Mouse (Mus musculus) midbrain, embryonic 12.5 days (tissue): ENCODE data around the gene Napb. TPM values are rescaled to one million over a fixed set of nuclear protein-coding genes. Genes with fewer than 3 reads are reported as not detected.
A peak's percentile ranks its signal among the peaks of the same experiment; 100 is the strongest.

Source experiments
- ATAC-seq: fragments of 200-750 bp; cut with Nextera tagmentation; 2 replicates; pipeline ENCODE4 v1.8.0; 2017; ENCODE audit warnings: low read depth, moderate TSS enrichment, moderate library complexity; ENCODE audit not compliant: low FRiP score
- H3K27ac ChIP-seq: fragments of 300-500 bp; sonication (generic); replicated peaks from 2 replicates; pipeline ENCODE4 v1.5.1; 2016; ENCODE audit warnings: mild to moderate bottlenecking
- H3K27me3 ChIP-seq: fragments of 300-500 bp; sonication (generic); 2 replicates; pipeline ENCODE4 v1.6.1; 2016; ENCODE audit warnings: mild to moderate bottlenecking
- H3K36me3 ChIP-seq: fragments of 300-500 bp; sonication (generic); 2 replicates; pipeline ENCODE4 v1.6.1; 2016
- H3K4me1 ChIP-seq: fragments of 300-500 bp; sonication (generic); 2 replicates; pipeline ENCODE4 v1.6.1; 2016
- H3K4me2 ChIP-seq: fragments of 300-500 bp; sonication (generic); replicated peaks from 2 replicates; pipeline ENCODE4 v1.6.1; 2016; ENCODE audit warnings: mild to moderate bottlenecking, moderate library complexity
- H3K4me3 ChIP-seq: fragments of 300-500 bp; sonication (generic); 2 replicates; pipeline ENCODE4 v1.5.1; 2016; ENCODE audit warnings: mild to moderate bottlenecking
- H3K9ac ChIP-seq: fragments of 300-500 bp; sonication (generic); replicated peaks from 2 replicates; pipeline ENCODE4 v1.6.1; 2016; ENCODE audit warnings: mild to moderate bottlenecking, moderate library complexity
- H3K9me3 ChIP-seq: fragments of 300-500 bp; sonication (generic); 2 replicates; pipeline ENCODE4 v1.6.1; 2016; ENCODE audit warnings: mild to moderate bottlenecking
- WGBS: fragments of 180-500 bp; shearing (Covaris S2); methylation state at CpG from one replicate; pipeline ENCODE4 v1.1.7; 2016; 5-methylcytosine and 5-hydroxymethylcytosine counted together
- polyA plus RNA-seq: library from polyadenylated mRNA; unstranded; fragments of >200 nt; fragmentation: Nextera tagmentation; extraction: Ambion mirVana; gene quantifications from 2 replicates; pipeline ENCODE4 v1.2.1, GENCODE M21; 2016

Gene Napb
- polyA plus RNA-seq, 1 experiment from 2014 or later, result 22.9 TPM

DNA sequence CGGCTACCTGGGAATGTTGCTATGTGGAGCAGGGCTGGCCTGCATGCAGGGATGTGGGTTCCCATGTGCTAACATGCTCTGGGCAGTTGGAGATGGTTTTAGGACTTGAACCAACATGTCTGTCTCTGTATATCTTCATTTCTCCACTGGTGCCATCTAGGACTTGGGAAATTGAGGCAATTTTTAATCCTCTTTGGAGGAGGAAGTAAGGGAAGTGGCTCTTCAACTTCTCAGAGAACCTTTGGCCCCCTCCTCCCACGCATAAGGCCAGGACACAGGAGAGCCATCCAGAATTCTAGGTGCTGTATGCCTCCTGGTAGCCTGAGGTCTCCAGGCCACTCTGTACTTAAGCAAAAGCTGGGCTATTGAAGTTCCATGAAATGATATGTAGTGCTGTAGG lies 47.3 kb downstream of the Napb start:
- ATAC-seq, result no peak
- peaks cover 54% of the 10 kb centered on the region for H3K36me3 ChIP-seq
- H3K9me3 ChIP-seq, result no peaks in the 10 kb centered on the region
- H3K9ac ChIP-seq, result no peak overlapping the region
- H3K4me3 ChIP-seq, result no peak overlapping the region
- no peak overlapping the region for H3K27ac ChIP-seq
- H3K4me1 ChIP-seq, result peaks cover 19% of the 10 kb centered on the region
- no peak overlapping the region for H3K4me2 ChIP-seq
- no peaks in the 10 kb centered on the region for H3K27me3 ChIP-seq
- 91% methylated on average over 2 of the region's 2 CpGs for WGBS

DNA sequence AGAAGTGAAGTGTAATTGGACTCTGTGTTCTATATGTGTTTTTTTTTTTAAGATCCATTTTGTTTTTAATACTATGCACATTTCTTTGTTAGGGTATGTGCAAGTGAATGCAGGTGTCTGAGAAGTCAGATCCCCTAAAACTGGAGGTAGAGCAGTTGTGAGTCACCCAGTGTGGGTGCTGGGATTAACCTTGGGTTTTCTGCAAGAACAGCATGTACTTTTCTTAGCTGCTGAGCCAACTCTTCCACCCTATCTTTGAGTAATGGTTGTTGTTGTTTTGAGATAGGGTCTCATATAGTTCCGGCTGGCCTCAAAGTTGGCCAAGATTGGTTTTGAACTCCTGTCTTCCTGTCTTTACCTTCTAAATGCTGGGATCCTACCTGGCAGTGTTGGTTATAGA lies 49.2 kb downstream of the Napb start:
- Histone ChIP-seq H3K4me2 (no peak overlapping the region), H3K4me1 (peaks cover 37% of the 10 kb centered on the region), H3K9me3 (no peaks in the 10 kb centered on the region), H3K4me3 (no peak overlapping the region), H3K9ac (no peak overlapping the region), H3K36me3 (peaks cover 42% of the 10 kb centered on the region), H3K27me3 (no peaks in the 10 kb centered on the region), H3K27ac (no peak overlapping the region)
- no peak for ATAC-seq
- WGBS, result 91% methylated on average over 1 of the region's 1 CpGs

DNA sequence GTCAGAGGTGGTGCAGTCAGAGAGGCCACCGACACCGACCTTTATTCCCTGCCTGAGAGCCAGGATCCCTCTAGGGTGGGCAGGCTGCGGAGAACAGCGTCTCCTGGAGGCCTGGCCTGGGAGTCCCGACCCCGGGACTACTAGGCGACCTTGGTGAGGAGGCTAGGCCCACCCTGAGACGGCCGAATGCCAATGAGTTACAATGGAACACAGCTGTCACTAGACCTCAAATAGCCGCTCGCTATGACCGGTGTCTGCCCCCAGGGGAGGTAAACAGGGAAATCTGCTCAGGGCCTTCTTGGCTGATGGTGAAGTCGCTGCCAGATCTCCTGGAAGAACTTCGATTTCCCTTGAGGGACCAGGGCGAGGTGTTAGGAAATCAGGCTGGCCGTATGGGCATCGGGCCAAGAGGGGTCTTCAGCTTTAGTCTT lies 50.8 kb downstream of the Napb start:
- H3K9ac ChIP-seq, result peak overlapping the region; percentile 85
- 11% methylated on average over 17 of the region's 17 CpGs for WGBS
- no peaks in the 10 kb centered on the region for H3K9me3 ChIP-seq
- H3K36me3 ChIP-seq, result peaks cover 33% of the 10 kb centered on the region
- H3K27ac ChIP-seq, result peak overlapping the region; percentile 89
- peak overlapping the region; percentile 79 for H3K4me2 ChIP-seq
- ATAC-seq, result peak; percentile 68
- no peaks in the 10 kb centered on the region for H3K27me3 ChIP-seq
- peak overlapping the region; percentile 77 for H3K4me3 ChIP-seq
- H3K4me1 ChIP-seq, result peaks cover 45% of the 10 kb centered on the region

DNA sequence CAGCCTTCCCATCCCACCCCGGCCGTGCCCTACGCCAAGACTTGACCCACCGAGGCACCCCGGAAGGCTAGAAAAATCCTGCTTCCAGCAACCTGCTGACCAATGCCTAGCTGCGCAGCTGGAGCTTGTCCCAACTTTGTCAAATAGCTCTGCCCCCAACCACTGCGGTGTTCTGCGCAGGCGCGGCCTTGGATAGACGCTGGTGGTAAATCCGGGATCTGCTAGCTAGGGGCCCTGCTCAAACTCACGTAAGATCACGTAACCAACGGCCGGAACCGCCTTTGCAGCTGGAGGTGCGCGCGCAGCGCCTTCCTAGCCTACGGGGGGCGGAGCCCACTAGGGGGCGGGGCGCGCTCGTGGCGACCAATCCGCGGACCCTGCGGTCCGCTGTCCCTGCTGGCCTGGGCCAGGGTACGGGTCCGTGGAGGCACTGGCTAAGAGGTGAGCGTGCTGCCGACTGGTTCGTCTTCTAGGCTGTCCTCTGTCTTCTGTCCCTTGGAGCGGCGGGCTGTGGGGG lies 51.4 kb downstream of the Napb start, which contains the start of gene Gzf1:
Gene Gzf1, plus strand, starts transcription at position 249 of the 517 bp plus-strand sequence.
- peaks cover 35% of the 10 kb centered on the region for H3K36me3 ChIP-seq
- H3K9ac ChIP-seq, result peak within 1 kb of the TSS; percentile 85
- H3K4me2 ChIP-seq, result peak within 1 kb of the TSS; percentile 79
- no peaks in the 10 kb centered on the region for H3K27me3 ChIP-seq
- H3K4me3 ChIP-seq, result peak within 1 kb of the TSS; percentile 77
- peak within 1 kb of the TSS; percentile 89 for H3K27ac ChIP-seq
- peak; percentile 94 for ATAC-seq
- H3K4me1 ChIP-seq, result peaks cover 45% of the 10 kb centered on the region
- under 1% methylated on average over 39 of the region's 39 CpGs for WGBS
- H3K9me3 ChIP-seq, result no peaks in the 10 kb centered on the region

DNA sequence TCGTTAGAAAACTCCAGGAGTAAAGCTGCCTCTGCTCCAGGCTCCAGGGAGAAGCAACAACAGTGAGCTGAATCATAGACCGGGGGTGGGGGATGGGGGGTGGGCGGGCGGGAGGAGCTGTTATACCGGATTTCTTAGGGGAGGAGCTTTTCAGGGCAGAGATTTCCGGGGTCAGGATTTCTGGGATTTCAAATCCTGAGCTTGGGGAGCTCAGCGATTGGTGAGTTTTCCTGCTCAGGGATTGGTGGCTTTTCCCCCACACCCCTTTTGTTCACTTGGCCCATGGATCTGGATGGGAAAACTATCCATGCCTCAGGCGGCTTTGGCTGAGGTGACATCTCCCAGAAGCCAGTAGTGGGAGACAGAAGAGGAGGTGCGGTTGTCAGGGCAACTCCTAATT lies 52.9 kb downstream of the Napb start:
- H3K36me3 ChIP-seq, result peaks cover 37% of the 10 kb centered on the region
- WGBS, result 3% methylated on average over 9 of the region's 9 CpGs
- no peaks in the 10 kb centered on the region for H3K9me3 ChIP-seq
- peak; percentile 20 for ATAC-seq
- H3K4me2 ChIP-seq, result peak overlapping the region; percentile 79
- peaks cover 44% of the 10 kb centered on the region for H3K4me1 ChIP-seq
- peak overlapping the region; percentile 23 for H3K4me3 ChIP-seq
- peak overlapping the region; percentile 45 for H3K9ac ChIP-seq
- no peaks in the 10 kb centered on the region for H3K27me3 ChIP-seq
- peak overlapping the region; percentile 89 for H3K27ac ChIP-seq

DNA sequence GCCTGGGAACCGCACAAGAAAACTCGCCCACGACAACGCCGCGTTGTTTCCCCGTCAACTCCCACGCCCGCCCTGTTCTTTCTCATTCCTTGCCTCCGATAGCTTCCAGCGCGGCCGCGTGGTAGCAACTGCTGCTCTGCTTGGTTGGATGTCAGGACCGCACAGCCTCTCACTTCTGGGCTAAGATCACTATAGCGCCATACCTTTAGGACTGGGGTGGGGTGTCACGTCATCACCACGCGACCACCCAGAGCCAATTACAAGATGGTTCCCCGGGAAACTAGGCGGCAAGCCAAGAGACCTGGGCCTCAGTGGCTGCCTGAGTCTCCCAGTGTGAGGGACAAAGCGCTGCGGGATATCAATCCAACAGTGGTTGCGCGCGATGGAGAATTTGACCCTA lies 54.5 kb downstream of the Napb start:
- peak overlapping the region; percentile 74 for H3K27ac ChIP-seq
- ATAC-seq, result peak; percentile 32
- WGBS, result 3% methylated on average over 26 of the region's 26 CpGs
- peak overlapping the region; percentile 79 for H3K4me2 ChIP-seq
- peak overlapping the region; percentile 50 for H3K4me3 ChIP-seq
- no peaks in the 10 kb centered on the region for H3K9me3 ChIP-seq
- no peaks in the 10 kb centered on the region for H3K27me3 ChIP-seq
- H3K9ac ChIP-seq, result peak overlapping the region; percentile 55; the same call in 1 of the 2 replicates
- peaks cover 25% of the 10 kb centered on the region for H3K36me3 ChIP-seq
- H3K4me1 ChIP-seq, result peaks cover 57% of the 10 kb centered on the region

DNA sequence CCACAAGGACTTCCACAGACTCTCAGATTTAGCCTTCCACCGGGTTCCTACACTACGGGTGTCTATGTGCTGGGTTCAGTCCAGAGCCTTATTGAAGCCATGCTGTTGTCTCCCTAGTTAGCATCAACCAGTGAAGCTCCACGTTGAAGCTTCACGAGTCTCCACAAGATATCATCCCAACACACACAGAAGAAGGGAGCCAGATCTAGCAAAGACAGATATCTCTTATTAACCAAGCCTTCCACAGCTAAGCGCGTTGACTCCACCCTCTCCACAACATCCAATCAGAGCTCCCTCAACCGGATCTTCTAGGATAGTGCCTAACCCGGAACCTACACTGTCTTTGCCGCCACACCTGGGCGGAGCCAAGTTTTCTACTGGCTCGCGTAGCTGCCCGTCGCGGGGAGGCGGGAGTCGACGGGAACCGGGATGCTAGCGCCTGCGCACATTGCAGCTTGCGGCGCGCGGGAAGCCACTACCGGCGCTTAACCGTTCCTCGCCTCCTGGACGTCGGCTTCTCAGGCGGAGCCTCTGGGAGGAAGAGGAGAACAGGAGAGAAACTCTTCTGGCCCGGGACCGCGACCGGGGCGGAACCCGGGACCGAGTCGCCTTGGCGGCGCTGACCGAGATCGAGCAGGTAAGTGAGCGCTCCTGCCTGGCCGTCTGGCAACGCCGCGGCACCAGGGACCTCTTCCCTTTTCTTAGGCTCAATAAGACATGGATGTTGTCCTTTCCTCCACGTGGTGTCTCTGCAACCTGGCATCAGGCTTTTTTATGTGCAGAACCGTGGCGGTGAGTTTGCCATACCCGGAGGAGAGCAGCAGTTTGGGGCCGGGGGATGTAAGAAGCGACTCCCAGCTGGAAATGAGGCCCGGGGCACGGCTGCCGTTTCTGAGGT lies 59.8 kb downstream of the Napb start, which contains the start of gene Nxt1:
Gene Nxt1, plus strand, starts transcription at position 403 of the 898 bp plus-strand sequence.
- peak within 1 kb of the TSS; percentile 82 for H3K4me3 ChIP-seq
- ATAC-seq, result peak; percentile 99
- peak within 1 kb of the TSS; percentile 72 for H3K4me2 ChIP-seq
- peaks cover 25% of the 10 kb centered on the region for H3K36me3 ChIP-seq
- peak within 1 kb of the TSS; percentile 71 for H3K27ac ChIP-seq
- H3K9ac ChIP-seq, result peak within 1 kb of the TSS; percentile 86
- H3K9me3 ChIP-seq, result no peaks in the 10 kb centered on the region
- H3K4me1 ChIP-seq, result peaks cover 26% of the 10 kb centered on the region
- H3K27me3 ChIP-seq, result no peaks in the 10 kb centered on the region
- 1% methylated on average over 58 of the region's 58 CpGs for WGBS

DNA sequence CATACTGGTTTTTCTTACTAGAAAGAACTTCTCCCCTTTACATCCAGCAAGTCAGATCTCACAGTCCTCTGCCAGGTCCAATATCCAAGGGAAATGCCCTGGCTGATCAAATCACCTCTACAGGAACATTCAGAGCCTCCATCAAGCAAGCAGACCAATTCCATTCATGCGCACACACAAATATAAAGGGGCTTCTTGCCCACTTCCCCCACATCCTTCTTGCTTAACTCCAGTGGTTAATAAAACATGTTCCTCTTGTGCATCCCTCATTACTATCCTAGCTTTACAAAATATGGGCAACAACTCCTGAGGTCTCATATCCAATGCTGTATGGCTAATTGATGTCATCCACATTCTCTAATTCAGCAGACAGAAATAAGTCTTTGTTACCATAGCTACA lies 68.8 kb downstream of the Napb start:
- no peak overlapping the region for H3K4me2 ChIP-seq
- H3K27me3 ChIP-seq, result no peaks in the 10 kb centered on the region
- H3K4me1 ChIP-seq, result peaks cover 2% of the 10 kb centered on the region; the same call in 1 of the 2 replicates
- no peaks in the 10 kb centered on the region for H3K9me3 ChIP-seq
- no peak overlapping the region for H3K9ac ChIP-seq
- WGBS, result 91% methylated on average over 1 of the region's 1 CpGs
- no peak for ATAC-seq
- H3K36me3 ChIP-seq, result no peaks in the 10 kb centered on the region
- H3K4me3 ChIP-seq, result no peak overlapping the region
- H3K27ac ChIP-seq, result no peak overlapping the region

DNA sequence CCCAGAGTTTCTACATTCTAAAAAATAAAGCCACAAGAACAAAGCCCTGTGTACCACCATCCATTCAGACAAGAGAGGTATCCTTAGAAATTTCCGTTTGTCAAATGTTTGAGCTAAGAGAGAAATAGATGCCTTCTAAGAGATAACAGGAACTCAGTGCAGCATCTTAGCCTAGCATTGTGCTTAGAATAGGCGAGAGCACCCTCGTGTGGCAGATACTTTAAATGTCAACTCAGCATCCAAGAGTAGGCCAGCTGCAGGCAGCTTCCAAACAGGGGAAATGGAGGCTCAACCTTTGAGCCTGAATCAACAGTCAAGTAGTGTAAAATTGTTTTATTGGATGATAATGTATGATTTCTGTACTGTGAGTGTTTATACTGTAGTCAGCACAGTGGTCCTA lies 77.3 kb downstream of the Napb start:
- Histone ChIP-seq H3K27ac (no peak overlapping the region), H3K9me3 (no peaks in the 10 kb centered on the region), H3K27me3 (no peaks in the 10 kb centered on the region), H3K4me2 (no peak overlapping the region), H3K4me1 (peaks cover 8% of the 10 kb centered on the region), H3K9ac (no peak overlapping the region), H3K4me3 (no peak overlapping the region), H3K36me3 (no peaks in the 10 kb centered on the region)
- WGBS, result 3% methylated on average over 3 of the region's 3 CpGs
- ATAC-seq, result peak; percentile 67; the same call in 1 of the 2 replicates

DNA sequence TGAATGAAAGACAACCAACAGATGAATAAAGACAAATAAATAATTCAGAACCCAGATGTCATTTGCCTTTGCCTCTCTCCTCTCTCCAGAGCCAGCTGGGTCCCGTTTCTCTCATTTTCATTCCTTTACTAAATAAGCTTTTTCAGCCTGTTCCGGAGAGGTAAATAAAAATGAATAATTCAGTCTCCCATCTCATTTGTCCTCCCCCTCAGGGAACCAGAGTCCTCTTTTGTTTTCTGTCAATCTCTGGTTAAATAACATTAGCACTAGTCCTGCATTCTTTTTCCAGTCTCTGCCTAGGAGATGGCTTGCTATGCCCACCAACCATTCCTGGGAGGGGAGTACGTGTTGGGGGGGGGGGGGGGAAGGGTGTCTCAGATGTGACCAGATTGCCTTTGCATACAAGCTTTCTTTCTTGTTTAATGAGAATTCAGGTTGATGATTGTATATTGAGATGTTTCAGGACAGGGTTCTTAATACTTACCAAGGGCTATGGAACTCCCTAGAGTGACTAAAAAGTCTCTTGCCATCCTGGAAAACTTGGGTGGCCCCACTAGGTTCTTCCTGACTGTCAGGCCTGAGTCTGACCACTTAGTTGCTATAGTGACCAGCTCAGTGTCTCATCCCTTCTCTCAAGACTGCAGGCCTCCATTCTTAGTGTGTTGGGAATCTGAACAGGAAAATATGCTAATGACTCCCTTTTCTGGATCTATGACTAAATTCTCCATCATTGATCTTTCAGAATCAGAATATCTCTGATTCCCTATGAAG lies 81.5 kb downstream of the Napb start:
- H3K4me1 ChIP-seq, result peaks cover 8% of the 10 kb centered on the region
- H3K4me2 ChIP-seq, result no peak overlapping the region
- 3% methylated on average over 3 of the region's 3 CpGs for WGBS
- no peak overlapping the region for H3K9ac ChIP-seq
- H3K4me3 ChIP-seq, result no peak overlapping the region
- no peaks in the 10 kb centered on the region for H3K36me3 ChIP-seq
- H3K27ac ChIP-seq, result peak overlapping the region; percentile 47
- H3K9me3 ChIP-seq, result no peaks in the 10 kb centered on the region
- peak; percentile 77 for ATAC-seq
- no peaks in the 10 kb centered on the region for H3K27me3 ChIP-seq

DNA sequence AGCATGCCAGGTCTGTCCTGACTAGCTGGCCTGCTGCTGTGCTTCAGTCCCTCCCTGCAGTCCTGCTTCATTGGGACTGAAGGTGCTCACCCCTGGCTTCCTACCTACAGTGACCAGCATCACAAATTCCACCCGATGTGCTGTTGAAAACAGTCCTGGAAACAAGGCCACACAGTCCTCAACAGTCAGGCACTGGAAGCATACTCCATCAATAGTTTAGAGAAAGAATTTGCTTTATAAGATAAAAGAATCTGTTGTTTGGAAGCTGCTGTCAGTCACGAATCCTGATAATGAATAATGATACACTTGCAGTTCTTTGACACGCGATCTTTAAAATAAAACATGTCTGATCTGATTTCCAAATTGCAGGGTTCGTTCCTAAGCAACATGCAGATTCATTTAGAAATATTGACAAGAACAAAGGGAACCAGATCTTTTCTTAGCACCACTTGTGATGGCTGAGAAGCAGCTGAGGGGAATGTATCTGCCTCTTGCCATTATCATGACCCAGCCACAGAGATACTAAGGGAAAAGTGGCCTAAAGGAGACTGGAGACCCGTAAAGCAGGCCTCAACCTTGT lies 87.8 kb downstream of the Napb start:
- WGBS, result 86% methylated on average over 6 of the region's 6 CpGs

More for the DNA sequence above, 87.8 kb downstream of the Napb start:
- no peak overlapping the region for H3K4me3 ChIP-seq
- H3K27me3 ChIP-seq, result no peaks in the 10 kb centered on the region
- no peaks in the 10 kb centered on the region for H3K36me3 ChIP-seq
- no peak overlapping the region for H3K4me2 ChIP-seq
- H3K9me3 ChIP-seq, result no peaks in the 10 kb centered on the region
- no peaks in the 10 kb centered on the region for H3K4me1 ChIP-seq
- H3K27ac ChIP-seq, result no peak overlapping the region
- ATAC-seq, result no peak
- no peak overlapping the region for H3K9ac ChIP-seq
